Mouse (Mus musculus): ENCODE results near the gene Nhej1. TPM values are rescaled to one million over a fixed set of nuclear protein-coding genes. Genes with fewer than 3 reads are reported as not detected.

Nhej1 gene
- polyA plus RNA-seq, 1 experiment from 2014 or later = 10.7 TPM

GRCm38 (mm10) chr1:74971353-74972050 lies 153.5 kb downstream of the Nhej1 start:
- H3K4me2 ChIP-seq (replicated peaks; ENCODE audit: low read depth, low read length) = no peak overlapping the region
- peak; percentile 16; the same call in 1 of the 2 replicates for ATAC-seq (ENCODE audit: low FRiP score, low TSS enrichment)
- no peaks in the 10 kb centered on the region for H3K27me3 ChIP-seq (ENCODE audit: control insufficient read depth, insufficient read depth, low read length)
- peaks cover 5% of the 10 kb centered on the region; the same call in 1 of the 2 replicates for H3K4me1 ChIP-seq (ENCODE audit: control insufficient read depth, insufficient read depth, low read length)
- H3K36me3 ChIP-seq (ENCODE audit: control insufficient read depth, insufficient read depth, low read length) = no peaks in the 10 kb centered on the region
- H3K4me3 ChIP-seq (ENCODE audit: low read length) = no peak overlapping the region
- H3K9me3 ChIP-seq (ENCODE audit: control insufficient read depth, low read length) = no peaks in the 10 kb centered on the region
- 49% methylated on average over 4 of the region's 4 CpGs for WGBS
- no peak overlapping the region for H3K9ac ChIP-seq (ENCODE audit: low read depth, low read length)
- H3K27ac ChIP-seq (ENCODE audit: low read depth, low read length) = no peak overlapping the region

GRCm38 (mm10) chr1:74967962-74968580 lies 156.9 kb downstream of the Nhej1 start:
- Histone ChIP-seq H3K4me3 (ENCODE audit: low read length) (no peak overlapping the region), H3K4me2 (replicated peaks; ENCODE audit: low read depth, low read length) (no peak overlapping the region), H3K27me3 (ENCODE audit: control insufficient read depth, insufficient read depth, low read length) (no peaks in the 10 kb centered on the region), H3K27ac (ENCODE audit: low read depth, low read length) (peak overlapping the region; percentile 6; the same call in 1 of the 2 replicates), H3K9me3 (ENCODE audit: control insufficient read depth, low read length) (no peaks in the 10 kb centered on the region), H3K9ac (ENCODE audit: low read depth, low read length) (no peak overlapping the region), H3K36me3 (ENCODE audit: control insufficient read depth, insufficient read depth, low read length) (no peaks in the 10 kb centered on the region), H3K4me1 (ENCODE audit: control insufficient read depth, insufficient read depth, low read length) (peaks cover 14% of the 10 kb centered on the region)
- no peak for ATAC-seq (ENCODE audit: low FRiP score, low TSS enrichment)
- 42% methylated on average over 8 of the region's 8 CpGs for WGBS

GRCm38 (mm10) chr1:74964494-74965215 lies 160.3 kb downstream of the Nhej1 start:
- peak overlapping the region; percentile 42 for H3K9ac ChIP-seq (ENCODE audit: low read depth, low read length)
- peak overlapping the region; percentile 24 for H3K4me3 ChIP-seq (ENCODE audit: low read length)
- H3K4me2 ChIP-seq (replicated peaks; ENCODE audit: low read depth, low read length) = peak overlapping the region; percentile 60
- no peaks in the 10 kb centered on the region for H3K27me3 ChIP-seq (ENCODE audit: control insufficient read depth, insufficient read depth, low read length)
- H3K27ac ChIP-seq (ENCODE audit: low read depth, low read length) = no peak overlapping the region
- H3K36me3 ChIP-seq (ENCODE audit: control insufficient read depth, insufficient read depth, low read length) = no peaks in the 10 kb centered on the region
- peak; percentile 86 for ATAC-seq (ENCODE audit: low FRiP score, low TSS enrichment)
- no peaks in the 10 kb centered on the region for H3K9me3 ChIP-seq (ENCODE audit: control insufficient read depth, low read length)
- 6% methylated on average over 16 of the region's 16 CpGs for WGBS
- peaks cover 14% of the 10 kb centered on the region for H3K4me1 ChIP-seq (ENCODE audit: control insufficient read depth, insufficient read depth, low read length)

- Histone ChIP-seq H3K4me1 (ENCODE audit: control insufficient read depth, insufficient read depth, low read length) (peaks cover 14% of the 10 kb centered on the region), H3K4me3 (ENCODE audit: low read length) (no peak overlapping the region), H3K27me3 (ENCODE audit: control insufficient read depth, insufficient read depth, low read length) (no peaks in the 10 kb centered on the region), H3K9me3 (ENCODE audit: control insufficient read depth, low read length) (no peaks in the 10 kb centered on the region), H3K27ac (ENCODE audit: low read depth, low read length) (no peak overlapping the region), H3K9ac (ENCODE audit: low read depth, low read length) (no peak overlapping the region), H3K36me3 (ENCODE audit: control insufficient read depth, insufficient read depth, low read length) (no peaks in the 10 kb centered on the region), H3K4me2 (replicated peaks; ENCODE audit: low read depth, low read length) (no peak overlapping the region)
- no peak for ATAC-seq (ENCODE audit: low FRiP score, low TSS enrichment)
- 89% methylated on average over 5 of the region's 5 CpGs for WGBS
These were observed 162.2 kb downstream of the Nhej1 start for GRCm38 (mm10) chr1:74962853-74963227.

GRCm38 (mm10) chr1:74962126-74962852 lies 162.7 kb downstream of the Nhej1 start:
- H3K27ac ChIP-seq (ENCODE audit: low read depth, low read length) = no peak overlapping the region
- H3K4me1 ChIP-seq (ENCODE audit: control insufficient read depth, insufficient read depth, low read length) = peaks cover 9% of the 10 kb centered on the region
- no peaks in the 10 kb centered on the region for H3K27me3 ChIP-seq (ENCODE audit: control insufficient read depth, insufficient read depth, low read length)
- ATAC-seq (ENCODE audit: low FRiP score, low TSS enrichment) = no peak
- no peak overlapping the region for H3K4me3 ChIP-seq (ENCODE audit: low read length)
- H3K4me2 ChIP-seq (replicated peaks; ENCODE audit: low read depth, low read length) = no peak overlapping the region
- H3K9ac ChIP-seq (ENCODE audit: low read depth, low read length) = no peak overlapping the region
- 67% methylated on average over 5 of the region's 5 CpGs for WGBS
- H3K36me3 ChIP-seq (ENCODE audit: control insufficient read depth, insufficient read depth, low read length) = no peaks in the 10 kb centered on the region
- H3K9me3 ChIP-seq (ENCODE audit: control insufficient read depth, low read length) = no peaks in the 10 kb centered on the region

GRCm38 (mm10) chr1:74961722-74962121 lies 163.3 kb downstream of the Nhej1 start:
- no peaks in the 10 kb centered on the region for H3K9me3 ChIP-seq (ENCODE audit: control insufficient read depth, low read length)
- ATAC-seq (ENCODE audit: low FRiP score, low TSS enrichment) = no peak
- no peak overlapping the region for H3K27ac ChIP-seq (ENCODE audit: low read depth, low read length)
- H3K9ac ChIP-seq (ENCODE audit: low read depth, low read length) = no peak overlapping the region
- peaks cover 8% of the 10 kb centered on the region for H3K4me1 ChIP-seq (ENCODE audit: control insufficient read depth, insufficient read depth, low read length)
- 85% methylated on average over 7 of the region's 7 CpGs for WGBS
- H3K4me3 ChIP-seq (ENCODE audit: low read length) = no peak overlapping the region
- no peaks in the 10 kb centered on the region for H3K27me3 ChIP-seq (ENCODE audit: control insufficient read depth, insufficient read depth, low read length)
- no peak overlapping the region for H3K4me2 ChIP-seq (replicated peaks; ENCODE audit: low read depth, low read length)
- H3K36me3 ChIP-seq (ENCODE audit: control insufficient read depth, insufficient read depth, low read length) = no peaks in the 10 kb centered on the region

GRCm38 (mm10) chr1:74960059-74960458 lies 164.9 kb downstream of the Nhej1 start:
- Histone ChIP-seq H3K4me1 (ENCODE audit: control insufficient read depth, insufficient read depth, low read length) (peaks cover 5% of the 10 kb centered on the region), H3K27me3 (ENCODE audit: control insufficient read depth, insufficient read depth, low read length) (peaks cover 3% of the 10 kb centered on the region; the same call in 1 of the 2 replicates), H3K27ac (ENCODE audit: low read depth, low read length) (no peak overlapping the region), H3K36me3 (ENCODE audit: control insufficient read depth, insufficient read depth, low read length) (no peaks in the 10 kb centered on the region), H3K4me2 (replicated peaks; ENCODE audit: low read depth, low read length) (no peak overlapping the region), H3K9me3 (ENCODE audit: control insufficient read depth, low read length) (no peaks in the 10 kb centered on the region), H3K9ac (ENCODE audit: low read depth, low read length) (no peak overlapping the region), H3K4me3 (ENCODE audit: low read length) (no peak overlapping the region)
- ATAC-seq (ENCODE audit: low FRiP score, low TSS enrichment) = no peak
- 93% methylated on average over 7 of the region's 7 CpGs for WGBS

- Histone ChIP-seq H3K27me3 (ENCODE audit: control insufficient read depth, insufficient read depth, low read length) (peaks cover 84% of the 10 kb centered on the region), H3K4me2 (replicated peaks; ENCODE audit: low read depth, low read length) (peak within 1 kb of the TSS; percentile 65), H3K4me1 (ENCODE audit: control insufficient read depth, insufficient read depth, low read length) (peaks cover 19% of the 10 kb centered on the region), H3K4me3 (ENCODE audit: low read length) (peak within 1 kb of the TSS; percentile 42), H3K9me3 (ENCODE audit: control insufficient read depth, low read length) (no peaks in the 10 kb centered on the region), H3K27ac (ENCODE audit: low read depth, low read length) (no peak within 1 kb of the TSS), H3K36me3 (ENCODE audit: control insufficient read depth, insufficient read depth, low read length) (no peaks in the 10 kb centered on the region), H3K9ac (ENCODE audit: low read depth, low read length) (peak within 1 kb of the TSS; percentile 37)
- under 1% methylated on average over 50 of the region's 55 CpGs for WGBS
- ATAC-seq (ENCODE audit: low FRiP score, low TSS enrichment) = no peak
These were observed 173.3 kb downstream of the Nhej1 start, which contains the start of gene Ihh for GRCm38 (mm10) chr1:74951556-74952210. Gene Ihh, minus strand, starts transcription at chr1:74951672.

Data from kidney, embryonic 14.5 days (tissue).